Mouse (Mus musculus): ENCODE measurements around the gene G3bp2.

The G3bp2 gene

DNA sequence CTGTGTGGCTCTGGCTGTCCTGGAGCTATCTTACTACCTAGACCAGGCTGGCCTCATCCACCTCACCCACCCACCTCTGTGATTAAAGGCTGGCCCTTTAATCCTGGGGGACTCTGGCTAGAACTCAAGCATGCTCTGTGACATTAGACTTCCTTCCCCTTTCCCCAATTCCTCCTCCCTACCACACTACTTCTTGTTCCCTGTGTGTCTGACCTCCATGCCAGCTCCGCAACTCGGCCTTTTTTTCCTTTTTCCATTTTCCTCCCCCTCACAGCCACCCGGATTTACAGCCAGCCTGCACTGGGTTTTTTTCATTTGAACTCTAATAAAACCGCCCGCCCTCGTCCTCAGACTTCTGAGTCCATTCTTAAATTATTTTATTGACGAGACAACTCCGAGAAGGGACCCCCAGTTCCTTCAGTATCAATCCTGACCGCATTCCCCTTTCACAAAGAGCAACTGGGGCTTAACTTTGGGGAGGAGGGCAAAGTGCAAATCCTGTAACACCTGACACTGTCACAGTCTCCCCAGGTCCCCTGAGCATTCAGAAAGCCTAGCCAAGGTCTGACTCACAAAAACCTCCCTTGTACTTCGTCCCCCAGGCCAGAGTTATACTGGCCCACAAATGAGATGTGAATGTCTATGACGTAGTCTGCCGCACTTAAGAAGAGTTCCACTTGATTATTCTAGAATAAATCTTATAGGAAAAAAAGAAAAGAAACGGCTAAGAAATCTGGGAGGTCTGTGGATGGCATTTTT, 15.0 kb upstream of the G3bp2 start:
- no peak for DNase-seq

DNA sequence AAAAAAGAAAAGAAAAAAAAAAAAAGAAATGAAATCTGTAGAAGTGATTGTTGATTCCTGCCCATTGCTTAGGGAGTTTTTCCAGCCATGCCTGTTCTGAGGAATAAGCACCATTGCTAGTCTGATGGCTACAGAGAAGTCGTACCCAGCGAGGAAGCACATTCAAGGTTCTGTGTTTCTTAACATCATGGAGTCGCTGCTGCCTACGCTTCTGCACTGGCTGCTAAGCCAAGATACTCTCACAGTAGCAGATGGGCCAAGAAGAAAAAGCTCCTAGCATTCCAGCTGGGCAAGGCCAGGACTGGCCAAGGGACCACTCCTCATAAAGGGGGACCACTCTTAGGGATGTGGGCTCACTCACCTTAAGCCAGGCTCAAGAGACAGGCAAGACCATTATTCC, 14.3 kb upstream of the G3bp2 start:
- DNase-seq = no peak

DNA sequence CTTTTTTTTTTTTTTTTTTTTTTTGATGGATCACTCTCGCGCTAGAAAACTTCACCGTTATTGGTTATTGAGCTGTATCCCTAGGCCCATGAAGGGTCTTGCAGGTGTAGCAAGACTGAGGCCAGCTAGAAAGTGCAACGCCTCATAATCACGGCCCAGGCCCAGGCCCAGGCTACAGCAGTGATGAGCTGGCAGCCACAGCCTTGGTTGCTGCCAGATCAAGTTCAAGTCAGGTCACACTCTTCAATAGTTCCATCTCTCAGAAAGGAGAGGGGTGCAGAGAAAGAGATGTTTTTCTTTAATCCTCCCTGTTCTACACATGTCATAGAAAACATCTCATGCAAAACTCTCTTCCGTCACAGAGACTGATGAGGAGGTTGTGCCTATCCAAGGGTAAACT, 13.3 kb upstream of the G3bp2 start:
- no peak for DNase-seq

DNA sequence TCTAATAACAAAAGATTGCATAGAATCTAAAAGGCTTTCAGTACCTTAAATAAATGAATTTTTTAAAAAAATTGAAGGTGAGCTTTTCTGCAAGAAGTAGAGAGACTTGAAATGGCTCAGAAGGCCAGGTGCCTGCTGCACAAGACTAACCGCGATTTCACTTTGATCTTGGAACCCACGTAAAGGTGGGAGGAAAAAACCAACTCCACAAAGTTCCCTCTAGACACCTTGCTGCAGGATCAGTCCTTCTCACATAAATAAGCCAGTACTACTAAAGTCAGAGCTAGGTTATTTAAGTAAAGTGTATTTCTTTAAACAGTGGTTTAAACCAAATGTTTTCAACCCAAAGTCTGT, 10.5 kb upstream of the G3bp2 start:
- DNase-seq = no peak

DNA sequence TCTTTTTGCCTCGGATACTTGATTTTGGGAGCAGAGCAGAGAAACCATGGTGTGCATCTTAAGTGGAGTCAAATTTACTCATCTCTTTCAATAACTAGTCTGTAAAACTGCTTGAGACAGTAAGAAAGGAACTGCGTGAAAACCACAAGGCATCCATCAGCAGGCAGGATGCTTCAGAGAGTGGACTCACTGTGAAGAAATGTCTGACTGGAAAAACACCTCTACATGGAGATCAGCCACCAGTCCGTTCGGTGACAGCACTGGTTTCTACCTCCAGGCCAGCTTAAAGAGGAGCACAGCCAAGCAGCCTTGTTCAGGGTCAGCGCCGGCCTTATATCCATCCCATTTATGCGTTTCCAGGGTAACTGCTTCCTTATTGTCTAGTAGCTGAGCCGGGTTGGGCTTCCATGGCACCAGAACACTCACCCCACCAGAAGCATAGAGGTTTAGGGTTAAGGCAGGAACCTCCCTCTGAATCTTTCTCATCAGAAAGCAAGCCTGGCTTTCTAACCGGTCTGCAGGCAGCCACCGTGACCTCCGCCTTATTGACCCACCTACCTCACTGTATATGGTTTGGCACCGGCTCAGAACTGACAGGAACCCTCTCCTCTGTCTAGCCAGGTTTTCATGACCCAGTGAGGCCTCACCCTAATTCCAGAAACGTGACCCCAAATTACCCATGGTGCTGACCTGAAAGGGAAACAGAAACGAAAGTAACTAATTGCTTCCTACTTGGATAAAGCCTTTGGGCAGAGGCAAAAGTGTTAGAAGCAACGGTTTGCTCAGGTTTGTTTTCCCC, 9.9 kb upstream of the G3bp2 start:
- no peak for DNase-seq

DNA sequence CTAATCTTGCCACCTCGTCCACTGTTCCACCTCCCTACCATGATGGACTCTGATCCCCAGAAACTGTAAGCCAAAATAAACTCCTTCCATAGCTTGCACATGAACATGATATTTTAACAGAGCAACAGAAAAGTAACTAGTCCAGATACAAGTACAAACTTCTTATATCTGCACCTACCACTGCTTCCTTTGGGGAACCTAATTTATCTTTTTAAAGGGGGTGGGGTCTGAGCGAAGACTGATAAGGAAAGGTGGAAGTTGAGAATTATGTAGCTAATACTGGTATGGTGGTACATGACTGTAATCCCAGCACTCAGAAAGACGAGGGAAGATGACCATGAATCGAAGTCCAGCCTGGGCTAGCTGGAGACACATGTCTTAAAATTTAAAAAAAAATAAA, 4.0 kb upstream of the G3bp2 start:
- no peak for DNase-seq

DNA sequence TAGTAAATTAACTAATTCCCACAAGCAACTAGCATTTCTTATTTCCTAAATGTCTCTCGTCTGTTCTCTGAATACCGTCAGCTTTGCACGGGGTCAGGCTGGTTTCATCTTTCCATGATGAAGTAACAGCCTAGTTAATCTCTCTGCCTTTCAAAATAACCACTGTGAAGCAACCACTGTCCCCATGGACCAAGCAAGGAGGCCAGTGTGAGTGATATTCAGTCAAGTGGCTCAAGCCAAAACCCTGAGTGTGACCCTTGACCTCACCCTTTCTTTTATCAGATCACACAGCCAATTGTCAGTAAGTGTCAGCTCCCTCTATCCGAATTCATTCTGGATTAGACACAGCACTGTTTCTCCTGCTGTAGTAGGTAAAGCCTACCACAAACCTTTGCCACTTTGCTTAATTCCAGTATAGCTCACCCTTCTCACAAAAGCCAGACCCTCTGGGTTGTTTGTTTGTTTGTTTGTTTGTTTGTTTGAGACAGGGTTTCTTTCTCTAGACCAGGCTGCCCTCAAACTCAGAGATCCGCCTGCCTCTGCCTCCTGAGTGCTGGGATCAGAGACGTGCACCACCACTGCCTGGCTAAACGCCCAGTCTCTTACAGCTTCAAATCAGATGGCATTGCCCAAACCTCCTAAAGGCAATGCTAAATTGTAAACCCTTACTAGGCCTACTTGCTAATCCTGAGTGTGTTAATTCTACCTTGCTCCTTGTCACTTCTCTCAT, 2.5 kb upstream of the G3bp2 start:
- no peak for DNase-seq

DNA sequence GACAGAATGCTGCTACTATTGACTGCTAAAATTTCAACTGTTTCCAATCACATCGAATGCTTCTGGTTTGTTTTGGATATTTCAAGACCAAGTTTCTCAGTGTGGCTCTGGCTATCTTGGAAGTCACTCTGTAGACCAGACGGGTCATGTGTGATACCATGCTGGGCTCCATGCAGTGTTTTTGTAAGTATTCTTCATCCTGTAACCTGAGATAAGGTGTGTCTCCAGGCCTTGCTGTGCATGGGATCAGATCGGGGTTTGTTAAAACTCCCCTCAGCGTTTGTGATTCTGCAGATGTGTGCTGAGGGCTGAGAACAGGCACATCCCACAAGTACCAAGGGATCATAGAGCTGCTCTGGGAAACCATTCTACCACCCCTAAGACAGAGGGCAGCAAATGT, 1.7 kb upstream of the G3bp2 start:
- no peak for DNase-seq

DNA sequence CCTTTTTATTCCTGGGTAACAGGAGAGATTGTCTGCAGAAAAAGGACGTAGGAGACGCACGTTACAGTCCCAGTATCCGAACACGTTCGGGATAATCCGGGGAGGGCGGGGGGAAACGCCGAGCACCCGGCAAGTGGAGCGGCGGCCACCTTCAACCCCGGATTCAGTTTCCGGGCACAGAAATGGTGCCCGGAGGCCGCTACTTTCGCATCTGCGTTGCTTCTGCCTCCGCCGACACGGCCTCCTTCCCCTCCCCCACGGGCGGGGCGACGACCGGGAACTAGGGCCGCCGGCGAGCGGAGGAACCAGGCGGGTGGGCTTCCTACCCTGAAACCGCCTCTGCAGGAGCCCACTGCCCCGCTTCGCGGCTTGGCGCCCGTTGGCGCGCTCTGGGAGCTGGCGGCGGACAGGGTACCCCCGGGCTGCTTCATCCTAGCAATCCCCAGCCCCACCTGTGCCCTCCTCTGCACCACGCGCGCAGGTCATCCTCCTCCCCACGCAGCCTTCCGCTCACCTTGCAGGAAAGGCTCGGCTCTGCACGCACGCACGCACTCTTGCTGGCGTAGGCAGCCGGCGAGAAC, 608 bp downstream of the G3bp2 start:
- DNase-seq = peak; percentile 75 to 82

DNA sequence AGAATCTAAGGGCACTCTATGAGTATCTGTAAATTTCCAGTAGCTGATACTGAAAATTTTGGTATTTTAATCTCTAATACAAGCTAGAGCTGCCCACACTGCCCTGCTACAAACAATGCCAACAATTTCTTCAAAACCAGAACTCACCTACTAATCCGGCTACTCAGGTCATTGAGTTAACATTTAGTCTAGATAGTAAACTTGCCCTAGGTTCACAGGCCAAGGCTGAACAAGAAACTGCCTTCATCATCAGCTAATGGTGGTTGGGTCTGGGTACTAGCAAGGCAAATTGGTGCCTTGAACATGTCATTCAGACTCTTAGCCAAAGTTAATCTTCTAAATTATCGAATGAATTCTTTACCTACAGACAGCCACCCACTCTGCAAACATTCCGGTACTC, 2.2 kb downstream of the G3bp2 start:
- no peak for DNase-seq

DNA sequence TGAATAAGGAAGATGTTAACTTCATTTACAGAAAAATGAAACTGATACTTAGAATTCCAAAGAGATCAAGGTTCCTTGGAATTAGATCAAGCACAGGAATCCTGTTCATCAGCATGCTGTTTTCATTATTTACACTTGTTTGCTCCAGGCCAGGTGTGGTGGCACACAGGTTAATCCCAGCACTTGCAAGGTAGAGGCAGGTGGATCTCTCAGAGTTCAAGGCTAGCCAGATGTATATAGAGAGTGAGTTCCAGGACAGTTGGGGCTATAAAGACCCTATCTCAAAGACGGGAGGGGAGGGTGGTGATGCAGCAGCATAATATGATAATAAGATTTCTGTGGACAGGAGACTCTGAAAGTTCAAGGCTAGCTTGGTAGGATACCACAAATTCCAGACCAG, 3.1 kb downstream of the G3bp2 start:
- no peak for DNase-seq

DNA sequence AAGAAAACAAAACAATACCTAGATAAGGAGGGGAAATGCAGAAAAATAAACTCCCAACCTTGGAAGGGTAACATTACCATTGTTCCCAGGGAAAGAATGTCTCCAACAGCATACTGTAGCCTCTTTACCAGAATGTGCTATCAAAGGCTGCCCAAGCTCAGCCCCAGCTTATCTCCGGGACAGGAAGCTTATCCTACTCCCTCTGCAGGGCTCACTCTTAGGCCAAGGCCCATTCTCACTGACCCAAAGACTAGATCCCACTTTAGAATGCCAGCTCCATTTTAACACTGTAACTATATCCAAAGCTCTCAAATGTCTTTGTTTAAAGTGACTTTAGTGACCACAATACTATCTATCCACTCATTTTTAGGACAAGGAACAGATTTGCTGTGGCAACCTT, 4.2 kb downstream of the G3bp2 start:
- DNase-seq = no peak

DNA sequence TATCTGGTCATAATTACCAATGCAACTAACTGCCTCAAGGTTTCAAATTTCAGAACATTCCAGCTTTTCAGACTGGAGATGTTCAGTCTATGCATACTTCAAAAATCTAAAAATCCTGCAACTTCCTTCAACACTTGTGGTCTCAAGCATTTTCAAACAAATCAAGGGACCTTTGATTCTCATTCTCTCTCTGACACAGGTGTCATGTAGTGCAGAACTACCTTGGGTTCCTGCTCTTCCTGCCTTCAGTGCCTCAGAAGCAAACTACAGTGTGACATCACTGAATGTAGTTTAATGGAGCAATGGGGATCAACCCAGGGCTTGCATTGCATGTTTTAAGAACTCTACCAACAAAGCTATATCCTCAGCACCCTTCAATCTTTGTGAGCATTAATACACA, 4.8 kb downstream of the G3bp2 start:
- no peak for DNase-seq

DNA sequence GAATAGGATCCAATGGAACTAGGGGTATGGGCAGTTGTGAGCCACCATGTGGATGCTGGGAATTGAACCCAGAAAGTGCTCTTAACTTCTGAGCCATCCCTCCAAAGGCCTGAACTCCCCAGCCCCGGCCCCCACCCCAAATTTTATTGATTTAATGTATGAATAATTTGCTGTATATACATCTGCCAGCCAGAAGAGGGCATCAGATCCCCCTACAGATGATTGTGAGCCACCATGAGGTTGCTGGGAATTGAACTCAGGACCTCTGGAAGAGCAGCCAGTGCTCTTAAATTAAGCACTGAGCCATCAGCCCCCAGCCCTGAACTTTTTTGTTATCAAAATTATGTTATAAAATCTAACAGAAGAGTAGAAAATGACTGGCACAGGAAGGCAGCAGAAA, 7.2 kb downstream of the G3bp2 start:
- DNase-seq = no peak

DNA sequence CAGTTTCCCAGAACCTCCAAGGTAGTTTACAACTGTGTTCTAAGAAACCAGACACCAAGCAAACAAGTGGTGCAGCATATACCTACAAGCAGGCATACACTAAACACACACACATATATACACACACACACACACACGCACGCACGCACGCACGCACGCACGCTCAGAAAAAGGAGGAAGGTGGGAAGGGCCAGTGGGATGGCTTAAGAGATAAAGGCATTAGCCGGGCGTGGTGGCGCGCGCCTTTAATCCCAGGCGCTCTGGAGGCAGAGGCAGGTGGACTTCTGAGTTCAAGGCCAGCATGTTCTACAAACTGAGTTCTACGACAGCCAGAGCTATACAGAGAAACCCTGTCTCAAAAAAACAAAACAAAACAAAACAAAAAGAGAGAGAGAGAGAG, 9.5 kb downstream of the G3bp2 start:
- no peak for DNase-seq

DNA sequence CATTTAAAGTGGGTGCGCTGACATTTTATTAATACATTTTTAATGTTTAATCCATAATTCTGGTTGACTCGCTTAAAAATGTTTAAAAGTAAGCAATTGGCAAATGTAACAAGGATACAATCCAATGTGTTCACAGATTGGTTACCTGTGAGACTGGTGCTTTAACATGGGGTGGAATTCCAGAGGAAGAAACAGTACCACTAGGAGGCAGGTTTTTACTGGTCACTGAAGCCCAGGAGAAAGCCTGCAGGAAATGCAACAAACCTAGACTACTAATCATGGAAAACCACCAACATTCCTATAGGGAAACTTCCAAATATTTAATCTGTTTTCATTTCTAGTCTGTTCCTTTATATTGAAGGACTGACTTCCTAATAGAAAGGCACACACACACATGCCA, 20.3 kb downstream of the G3bp2 start:
- DNase-seq = no peak

DNA sequence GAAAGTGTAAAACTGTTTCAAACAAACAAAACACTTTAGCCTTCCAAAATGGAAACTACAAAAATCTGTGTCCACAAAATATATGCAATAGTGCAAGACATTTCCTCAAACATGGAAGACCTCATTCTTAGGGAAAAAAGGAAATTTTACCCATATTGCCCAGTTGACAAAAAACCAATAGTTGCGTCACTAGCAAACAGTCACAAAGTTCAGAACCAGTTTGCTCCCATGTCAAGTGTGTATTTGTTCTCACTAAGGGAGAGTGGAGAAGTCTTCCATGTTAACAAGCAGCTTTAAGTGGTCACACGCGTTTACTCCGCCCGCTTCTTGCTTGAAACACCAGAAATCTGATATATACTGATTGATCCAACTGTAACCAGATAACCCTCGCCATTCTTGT, 30.7 kb downstream of the G3bp2 start:
- DNase-seq = no peak

DNA sequence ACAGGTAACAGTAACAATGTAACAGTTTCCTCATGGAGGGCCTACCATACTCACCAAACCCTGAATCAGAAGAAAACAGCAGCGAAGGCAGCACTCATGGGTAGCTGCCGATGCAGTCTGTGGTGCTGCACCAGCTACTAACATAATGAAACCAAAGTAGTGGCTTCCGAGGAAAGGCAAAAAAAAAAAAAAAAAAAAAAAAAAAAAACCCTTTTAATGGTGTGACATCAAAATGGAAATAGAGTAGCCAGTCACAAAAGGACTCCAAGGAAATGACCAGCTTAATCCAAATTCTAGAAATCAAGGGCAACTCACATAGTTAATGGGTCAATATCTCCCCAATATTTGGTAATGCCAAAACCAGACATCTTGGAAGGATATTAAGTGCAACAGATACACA, 33.1 kb downstream of the G3bp2 start:
- DNase-seq = no peak

DNA sequence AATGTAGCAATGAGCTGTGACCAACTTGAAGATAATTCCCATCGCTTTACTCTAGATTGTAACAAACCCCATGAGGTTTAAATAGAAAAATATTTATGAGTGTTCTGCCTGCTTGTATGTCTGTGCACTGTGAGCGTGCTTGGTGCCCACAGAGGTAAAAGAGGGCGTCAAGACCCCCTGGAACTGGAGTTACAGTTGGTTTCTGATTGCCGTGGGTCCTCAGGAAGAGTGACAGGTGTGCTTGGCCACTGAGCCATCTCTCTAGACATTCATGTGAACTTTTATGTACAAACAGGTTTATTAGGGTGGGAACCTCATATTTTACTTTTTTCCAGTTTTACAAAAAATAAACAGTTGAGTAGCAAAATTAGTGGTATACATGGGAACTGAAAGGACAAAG, 39.7 kb downstream of the G3bp2 start, which contains the start of gene Cdkl2:
Cdkl2 (minus strand) TSS at position 101 of the 400 bp plus-strand sequence.
- DNase-seq = no peak

DNA sequence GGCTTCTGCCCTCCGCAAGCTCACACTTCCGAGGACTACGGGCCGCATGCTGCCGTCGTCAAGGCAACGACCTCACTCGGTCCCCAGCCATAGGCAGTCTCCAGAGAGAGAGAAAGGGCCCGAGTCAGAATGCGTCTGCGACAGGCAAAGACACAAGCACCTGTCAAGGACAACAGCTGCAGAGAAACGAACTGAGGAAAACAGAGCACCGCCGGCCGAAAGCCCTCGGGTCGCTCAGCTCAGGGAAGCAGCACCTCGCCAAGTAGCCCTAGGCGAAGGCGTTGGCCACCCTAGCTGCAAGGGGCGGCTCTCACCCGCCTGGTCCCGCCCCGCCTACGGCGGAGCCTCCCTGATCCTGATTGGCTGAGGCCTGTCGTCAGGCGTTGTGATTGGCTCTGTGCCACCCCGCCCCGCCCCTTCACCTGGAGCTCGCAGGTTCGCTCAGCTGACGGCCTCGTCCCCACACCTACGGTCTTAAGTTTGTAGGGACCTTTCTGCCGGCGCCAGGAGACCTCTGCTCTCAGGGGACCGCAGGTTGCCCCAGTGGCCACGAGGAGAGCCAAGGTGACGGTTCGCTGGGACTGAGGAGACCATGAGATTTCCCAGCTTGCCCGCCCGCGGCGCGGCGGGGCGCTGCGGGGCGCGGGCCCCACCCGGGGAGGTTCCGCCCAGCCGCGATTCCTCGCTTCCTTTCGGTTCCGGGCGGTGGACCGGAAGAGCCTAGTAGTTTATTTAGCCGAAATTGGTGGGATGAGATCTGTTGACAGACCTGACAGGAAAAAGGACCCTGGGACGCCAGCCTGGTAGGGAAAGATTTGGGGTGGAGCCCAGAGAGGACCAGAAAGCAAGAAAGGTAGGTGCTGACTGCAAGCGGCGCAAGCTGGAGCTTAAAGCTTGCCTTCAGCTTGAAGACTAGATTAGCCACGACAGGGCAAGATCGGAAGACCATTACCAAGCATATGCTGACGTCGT, 40.9 kb downstream of the G3bp2 start:
- DNase-seq = peak; percentile 96 to 99

DNA sequence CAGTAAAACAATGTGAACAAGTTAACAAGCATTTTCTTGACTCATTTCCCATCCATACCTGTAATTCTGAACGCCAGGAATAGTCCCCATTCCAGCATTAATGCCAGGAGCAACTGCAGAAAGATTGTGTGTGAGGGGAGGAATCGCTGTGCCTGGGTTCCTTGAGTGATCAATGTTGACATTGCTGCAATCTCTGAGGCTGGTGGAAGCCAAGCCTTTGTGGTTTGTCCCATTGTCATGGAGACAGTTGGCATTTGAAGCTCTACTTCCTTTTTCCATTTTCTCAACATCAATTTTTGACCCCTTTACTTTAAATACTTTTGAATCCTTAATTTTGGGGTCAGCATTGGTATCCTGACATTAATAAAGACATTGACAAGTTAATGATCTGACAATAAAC, 63.6 kb downstream of the G3bp2 start:
- no peak for DNase-seq

DNA sequence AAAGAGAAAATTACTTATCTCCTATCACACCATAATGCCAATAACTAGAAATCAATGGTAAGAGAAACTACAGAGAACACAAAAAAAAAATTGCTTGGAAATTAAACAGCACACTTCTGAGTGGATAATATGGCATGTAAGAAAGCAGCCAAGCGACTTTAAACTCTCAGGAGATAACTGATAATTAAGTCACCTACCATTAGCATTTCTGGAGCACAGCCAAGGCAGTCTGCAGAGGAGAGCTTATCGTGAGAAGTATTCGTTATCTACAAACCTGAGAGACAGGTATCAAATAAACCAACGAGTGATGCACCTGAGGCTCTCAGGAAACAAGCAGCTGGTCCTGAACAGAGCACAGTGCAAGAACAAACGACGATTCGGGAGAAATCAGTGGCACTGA, 71.8 kb downstream of the G3bp2 start:
- no peak for DNase-seq

Measured in thymus, postnatal 36 days (tissue).